Mouse (Mus musculus): Measurements from ENCODE around the gene Cdc42ep1.

The Cdc42ep1 gene

DNA sequence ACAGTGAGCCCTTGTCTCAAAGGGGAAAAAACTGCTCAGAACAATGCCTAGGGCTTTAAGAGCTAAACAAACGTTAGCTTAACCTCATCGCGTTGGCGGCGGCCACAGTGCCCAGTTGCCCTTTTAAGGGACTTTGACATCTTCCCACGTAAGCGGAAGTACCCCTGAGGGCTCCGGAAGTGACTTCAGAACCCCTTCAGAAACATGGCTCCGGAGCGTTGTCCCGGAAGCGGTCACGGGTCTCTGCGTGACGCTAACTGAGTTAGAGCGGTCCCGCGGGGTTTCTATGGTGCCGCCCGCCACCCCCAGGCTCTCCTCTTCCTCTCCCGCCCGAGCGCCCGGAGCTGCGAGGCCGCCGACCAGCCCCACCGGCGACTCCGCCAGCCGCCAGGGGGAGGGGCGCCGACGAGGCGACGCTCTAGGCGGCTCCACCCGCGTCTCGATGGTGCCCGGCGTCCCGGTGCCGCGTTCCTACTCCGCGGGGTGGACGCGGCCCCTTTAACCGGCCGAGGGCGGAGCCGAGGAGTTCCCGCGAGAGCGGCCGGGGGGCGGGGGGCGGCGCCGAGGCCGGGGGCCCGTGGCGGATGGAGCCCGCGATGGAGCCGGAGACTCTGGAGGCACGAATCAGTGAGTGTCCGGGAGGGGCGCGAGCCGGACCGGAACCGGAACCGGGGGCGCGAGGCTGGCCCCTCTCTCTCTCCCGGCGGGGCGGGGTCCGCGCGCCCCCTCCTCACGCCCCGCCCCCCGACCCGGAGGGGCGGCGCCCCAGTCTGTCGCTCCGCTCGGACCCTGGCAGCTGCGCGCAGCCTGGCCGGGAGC, 34.8 kb downstream of the Cdc42ep1 start, which contains the start of gene Gga1:
TSS of gene Gga1 (plus strand) at position 200 of the 819 bp plus-strand sequence.
- peak; percentile 79 to 91 for DNase-seq (ENCODE audit: low read depth in 1 of 2, low spot score in 2 of 2)

DNA sequence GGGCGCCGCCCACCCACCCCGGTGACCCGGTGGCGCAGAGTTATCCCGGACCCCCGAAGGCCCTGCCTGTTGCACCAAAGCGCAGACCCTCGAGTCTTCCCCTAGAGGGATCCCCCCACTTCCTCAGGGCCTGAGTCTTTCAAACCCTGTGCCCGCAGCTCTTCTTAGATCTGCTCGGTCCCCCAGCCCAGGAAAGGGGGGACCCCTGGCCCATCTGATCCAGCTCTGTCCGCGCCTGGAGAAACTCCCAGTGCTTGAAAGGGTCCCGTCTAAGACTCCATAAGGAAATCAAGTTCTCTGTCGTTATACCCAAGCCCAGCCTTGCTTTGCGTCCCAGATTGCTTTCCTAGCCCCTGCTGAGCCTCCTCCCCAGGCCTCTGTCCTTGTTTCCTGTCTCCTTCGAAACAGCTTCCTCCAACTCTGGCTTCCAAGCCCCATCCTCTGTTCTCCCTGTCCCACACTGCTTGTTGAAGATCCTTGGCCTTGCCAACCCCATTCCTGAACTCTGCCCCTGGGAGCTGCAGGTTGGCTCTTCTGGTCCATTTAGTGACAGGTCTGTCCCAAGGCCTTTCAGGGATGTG, 35.5 kb downstream of the Cdc42ep1 start:
- no peak for DNase-seq (ENCODE audit: low read depth in 1 of 2, low spot score in 2 of 2)

DNA sequence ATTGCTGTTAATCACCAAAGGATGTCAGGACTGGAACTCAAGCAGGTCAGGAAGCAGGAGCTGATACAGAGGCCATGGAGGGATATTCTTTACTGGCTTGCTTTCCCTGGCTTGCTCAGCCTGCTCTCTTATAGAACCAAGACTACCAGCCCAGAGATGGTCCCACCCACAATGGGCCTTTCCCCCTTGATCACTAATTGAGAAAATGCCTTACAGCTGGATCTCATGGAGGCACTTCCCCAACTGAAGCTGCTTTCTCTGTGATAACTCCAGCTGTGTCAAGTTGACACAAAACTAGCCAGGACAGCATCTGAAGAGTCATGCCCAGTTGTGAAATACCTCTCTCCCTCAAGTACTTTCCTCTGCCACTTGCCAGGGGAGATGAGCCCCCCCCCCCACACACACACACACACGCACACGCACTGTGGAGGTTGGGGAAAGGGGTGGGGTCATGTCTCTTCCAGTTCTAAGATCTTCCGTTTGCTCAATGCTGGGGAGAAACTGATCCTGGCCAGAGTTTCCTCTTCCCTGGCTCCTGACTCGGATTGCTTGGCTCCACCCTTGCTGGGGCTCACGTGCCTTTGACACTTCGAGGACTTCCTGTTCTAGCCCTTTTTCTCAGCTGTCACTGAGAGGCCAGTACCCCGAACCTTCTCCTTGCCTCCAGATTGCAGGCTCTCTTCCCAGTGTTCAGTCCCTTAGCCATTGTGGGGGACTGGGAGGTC, 36.5 kb downstream of the Cdc42ep1 start:
- DNase-seq (ENCODE audit: low read depth in 1 of 2, low spot score in 2 of 2) = peak in 1 of 2 experiments; percentile 66

DNA sequence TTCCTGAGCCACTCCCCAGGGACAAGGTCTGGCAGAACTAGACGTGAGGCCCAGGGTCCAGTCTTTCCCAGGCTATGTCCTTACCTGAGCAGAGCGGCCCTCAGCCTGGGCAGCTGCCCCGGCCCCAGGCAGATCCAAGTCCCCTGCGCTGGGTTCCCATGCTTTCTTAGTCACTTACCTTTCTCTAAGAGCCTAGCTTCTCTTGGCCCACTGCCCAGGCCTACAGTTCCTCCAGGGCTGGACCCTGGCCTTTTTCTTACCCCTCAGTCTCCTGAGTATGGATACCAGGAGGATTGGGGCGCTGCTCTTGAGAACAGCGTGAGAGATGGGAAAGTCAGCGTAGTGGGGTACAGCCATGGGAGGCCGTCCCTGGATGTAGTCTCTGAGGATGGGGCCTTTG, 38.0 kb downstream of the Cdc42ep1 start:
- no peak for DNase-seq (ENCODE audit: low read depth in 1 of 2, low spot score in 2 of 2)

GRCm38 (mm10) chr15:78881828-78882227, 39.4 kb downstream of the Cdc42ep1 start:
- no peak for DNase-seq (ENCODE audit: low read depth in 1 of 2, low spot score in 2 of 2)

- DNase-seq (ENCODE audit: low read depth in 1 of 2, low spot score in 2 of 2) = no peak
Measured at GRCm38 (mm10) chr15:78889401-78889853, 47.0 kb downstream of the Cdc42ep1 start.

GRCm38 (mm10) chr15:78892440-78892839, 50.0 kb downstream of the Cdc42ep1 start:
- no peak for DNase-seq (ENCODE audit: low read depth in 1 of 2, low spot score in 2 of 2)

DNA sequence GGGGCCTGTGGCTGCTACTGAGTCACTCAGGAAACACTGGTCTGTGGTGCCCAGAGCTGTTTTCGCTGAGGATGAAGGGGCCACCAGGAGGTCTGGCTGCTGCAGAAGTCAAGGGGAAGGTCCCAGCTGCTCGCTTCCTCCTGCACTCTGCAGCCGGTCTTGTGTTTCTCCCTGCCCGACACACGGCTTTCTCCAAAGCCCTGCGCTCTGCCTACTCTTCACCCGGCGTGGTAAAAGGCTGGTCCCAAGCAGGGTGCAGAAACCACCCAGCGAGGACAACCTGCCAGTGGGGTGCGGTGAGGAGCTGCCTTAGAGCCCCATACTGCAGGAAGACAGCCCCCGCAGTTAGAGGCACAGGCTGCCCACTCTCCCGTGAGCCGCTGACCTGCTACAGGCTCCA, 52.3 kb downstream of the Cdc42ep1 start:
- peak in 1 of 2 experiments; percentile 27 for DNase-seq (ENCODE audit: low read depth in 1 of 2, low spot score in 2 of 2)

DNA sequence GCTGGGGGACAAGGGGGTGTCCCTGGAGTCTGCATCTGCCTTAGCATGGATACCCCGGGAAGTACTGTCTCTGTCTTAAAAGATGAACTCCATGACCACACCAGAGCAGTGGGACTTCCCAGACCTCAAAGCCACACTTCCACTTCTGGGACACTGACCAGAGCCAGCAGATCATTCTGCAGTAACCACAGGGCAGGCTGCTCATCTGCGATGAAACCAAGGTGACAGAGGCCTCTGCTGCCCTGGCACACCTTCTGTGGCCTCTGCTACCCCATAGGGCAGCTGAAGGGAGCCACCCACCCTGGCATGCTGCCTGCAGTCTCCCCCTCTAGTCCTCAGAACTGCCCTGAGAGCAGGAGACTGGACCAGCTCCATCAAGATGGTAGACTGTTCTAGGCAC, 53.3 kb downstream of the Cdc42ep1 start:
- peak in 1 of 2 experiments; percentile 49 for DNase-seq (ENCODE audit: low read depth in 1 of 2, low spot score in 2 of 2)

DNA sequence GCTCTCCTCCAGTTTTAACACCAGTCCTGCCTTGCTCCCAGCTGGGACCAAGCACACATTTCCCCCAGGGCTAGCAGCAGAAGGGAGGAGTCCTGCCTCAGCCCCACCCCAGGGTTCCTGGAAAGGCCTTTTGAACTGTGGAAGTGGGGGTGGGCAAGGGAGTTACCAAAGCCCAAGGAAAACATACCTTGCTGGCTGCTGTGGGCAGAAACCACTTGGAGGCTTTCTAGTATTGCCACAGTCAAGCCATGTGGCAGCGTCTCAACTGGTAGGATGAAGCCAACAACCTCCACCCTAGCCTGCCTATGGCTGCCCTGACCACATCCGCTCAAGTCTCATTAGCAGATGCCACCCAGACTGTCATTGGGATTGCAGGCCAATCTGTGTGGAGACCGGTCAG, 53.7 kb downstream of the Cdc42ep1 start:
- DNase-seq (ENCODE audit: low read depth in 1 of 2, low spot score in 2 of 2) = peak in 1 of 2 experiments; percentile 35

GRCm38 (mm10) chr15:78897488-78897887, 55.1 kb downstream of the Cdc42ep1 start:
- DNase-seq (ENCODE audit: low read depth in 1 of 2, low spot score in 2 of 2) = no peak

DNA sequence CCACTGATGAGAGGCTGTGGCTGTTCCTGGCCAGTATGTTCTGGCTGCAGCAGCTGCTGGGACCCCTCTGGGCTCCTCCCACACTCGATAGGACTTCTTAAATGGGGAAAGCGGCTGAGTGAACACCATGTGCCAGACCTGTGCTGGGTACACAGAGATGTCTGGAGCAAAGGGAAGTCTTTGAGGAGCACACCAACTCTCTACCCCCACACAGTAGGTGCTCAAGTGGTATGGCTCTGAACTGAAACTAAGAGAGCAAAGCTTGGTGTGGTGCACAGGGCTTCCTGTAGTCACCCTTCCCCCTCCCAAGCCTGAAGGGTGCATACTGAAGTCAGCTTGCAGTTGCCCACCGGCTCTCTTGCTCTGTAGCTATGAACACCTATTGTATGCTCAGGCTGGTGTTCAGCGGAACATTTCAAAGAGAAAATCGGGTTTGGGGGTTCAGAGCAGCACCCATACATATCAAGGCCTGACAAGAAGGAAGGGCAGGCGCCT, 56.1 kb downstream of the Cdc42ep1 start:
- DNase-seq (ENCODE audit: low read depth in 1 of 2, low spot score in 2 of 2) = no peak

DNA sequence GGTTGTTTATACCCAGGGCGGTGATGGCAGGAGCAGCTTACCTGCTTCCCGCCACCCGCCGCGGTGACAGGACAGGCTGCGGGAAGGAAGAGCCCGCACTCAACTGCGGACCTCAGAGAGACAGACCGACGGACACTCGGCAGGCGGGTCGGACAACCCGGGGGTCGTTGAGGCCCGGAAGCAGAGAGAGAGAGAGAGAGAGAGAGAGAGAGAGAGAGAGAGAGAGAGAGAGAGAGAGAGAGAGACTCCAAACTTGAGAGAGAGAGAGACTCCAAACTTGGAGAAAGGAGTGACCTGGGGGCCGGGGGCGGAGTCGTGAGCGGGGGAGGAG, 57.0 kb downstream of the Cdc42ep1 start, which contains the start of gene Gm49510:
TSS of gene Gm49510 (plus strand) at position 259 of the 331 bp plus-strand sequence.
- DNase-seq (ENCODE audit: low read depth in 1 of 2, low spot score in 2 of 2) = no peak

- DNase-seq (ENCODE audit: low read depth in 1 of 2, low spot score in 2 of 2) = no peak
Measured at GRCm38 (mm10) chr15:78899740-78900584, 57.5 kb downstream of the Cdc42ep1 start, which contains the start of gene Sh3bp1. Sh3bp1 (plus strand) TSS chr15:78899768.

All from monocyte, adult 2 months (primary cell).